Mouse (Mus musculus) CH12.LX (cell line): ENCODE data around the gene Entpd2. TPM values are rescaled to one million over a fixed set of nuclear protein-coding genes. Genes with fewer than 3 reads are reported as not detected.

Experiments
- DNase-seq: peaks from one replicate; pipeline ENCODE4 v3.0.0-alpha.2; 2013; ENCODE audit errors: extremely low read depth
- H3K27ac ChIP-seq: 2 replicates; pipeline ENCODE4 v1.5.1; 2012; ENCODE audit warnings: low read depth, mild to moderate bottlenecking, control low read depth, moderate library complexity; ENCODE audit not compliant: insufficient read depth
- H3K27me3 ChIP-seq: replicated peaks from 2 replicates; pipeline ENCODE3; 2012; ENCODE audit warnings: inconsistent platforms
- H3K36me3 ChIP-seq, 2 experiments: replicated peaks in 1 of 2; 2 replicates each; pipeline versions ENCODE3 to v1.6.1; 2012; ENCODE audit warnings: inconsistent platforms in 1 of 2, low read length in 1 of 2, mild to moderate bottlenecking in 1 of 2, mixed read lengths in 1 of 2, moderate library complexity in 1 of 2; ENCODE audit not compliant: control insufficient read depth in 1 of 2, insufficient read depth in 1 of 2
- H3K4me1 ChIP-seq, 2 experiments: 2 replicates each; pipeline ENCODE4 v1.6.1; 2012; ENCODE audit warnings: inconsistent platforms in 1 of 2, moderate library complexity in 1 of 2; ENCODE audit not compliant: insufficient read depth in 2 of 2, control insufficient read depth in 1 of 2
- H3K4me2 ChIP-seq: 2 replicates; pipeline ENCODE4 v1.6.1; 2012; ENCODE audit warnings: low read depth, mild to moderate bottlenecking, control low read depth; ENCODE audit not compliant: poor library complexity, insufficient read depth, severe bottlenecking
- H3K4me3 ChIP-seq, 3 experiments: fragments of 150-350 bp in 1 of 3; sonication (generic) in 1 of 3; replicated peaks in 1 of 3; 2 replicates each; pipeline versions ENCODE3 to v1.5.1; 2011 to 2012; ENCODE audit warnings: low read depth in 2 of 3, low read length in 2 of 3, mild to moderate bottlenecking in 2 of 3, moderate library complexity in 2 of 3, control low read depth in 1 of 3, improper control_type of control experiment in 1 of 3, inconsistent platforms in 1 of 3, mixed read lengths in 1 of 3; ENCODE audit not compliant: poor library complexity in 1 of 3
- H3K79me2 ChIP-seq: replicated peaks from 2 replicates; pipeline ENCODE4 v1.6.1; 2012; ENCODE audit warnings: mild to moderate bottlenecking, moderate library complexity; ENCODE audit not compliant: control insufficient read depth, poor library complexity, insufficient read depth, severe bottlenecking; ENCODE audit errors: extremely low read depth
- H3K9ac ChIP-seq: 2 replicates; pipeline ENCODE4 v1.6.1; 2012; ENCODE audit warnings: low read depth, mild to moderate bottlenecking, control low read depth, moderate library complexity; ENCODE audit not compliant: insufficient read depth
- H3K9me3 ChIP-seq: replicated peaks from 2 replicates; pipeline ENCODE3; 2012; ENCODE audit warnings: low read length, inconsistent platforms, mixed read lengths
- BHLHE40 ChIP-seq: IDR thresholded peaks from 2 replicates; pipeline ENCODE4 v1.6.1; 2011; ENCODE audit warnings: mild to moderate bottlenecking, low read depth, low read length, improper control_type of control experiment
- CTCF ChIP-seq, 2 experiments: IDR thresholded peaks in 1 of 2; conservative IDR thresholded peaks in 1 of 2; 2 replicates each; pipeline ENCODE4 v1.5.1; 2011 to 2012; ENCODE audit warnings: low read depth in 2 of 2, low read length in 2 of 2, improper control_type of control experiment in 1 of 2, inconsistent platforms in 1 of 2, mild to moderate bottlenecking in 1 of 2, moderate library complexity in 1 of 2
- E2F4 ChIP-seq: IDR thresholded peaks from 2 replicates; pipeline ENCODE4 v1.6.1; 2011; ENCODE audit warnings: low read depth, low read length, improper control_type of control experiment; ENCODE audit not compliant: insufficient replicate concordance
- ELF1 ChIP-seq: IDR thresholded peaks from 2 replicates; pipeline ENCODE4 v1.6.1; 2014; ENCODE audit warnings: low read depth, mild to moderate bottlenecking, inconsistent platforms, low read length, improper control_type of control experiment
- EP300 ChIP-seq: IDR thresholded peaks from 2 replicates; pipeline ENCODE4 v1.6.1; 2011; ENCODE audit warnings: low read length, improper control_type of control experiment
- GABPA ChIP-seq: IDR thresholded peaks from 2 replicates; pipeline ENCODE4 v1.6.1; 2012; ENCODE audit warnings: low read depth, low read length, improper control_type of control experiment, inconsistent platforms; ENCODE audit not compliant: insufficient replicate concordance
- HCFC1 ChIP-seq: IDR thresholded peaks from 2 replicates; pipeline ENCODE4 v1.6.1; 2012; ENCODE audit warnings: low read depth, mild to moderate bottlenecking, inconsistent platforms, low read length, improper control_type of control experiment
- IRF4 ChIP-seq: IDR thresholded peaks from 2 replicates; pipeline ENCODE4 v1.6.1; 2014; ENCODE audit warnings: low read depth, mild to moderate bottlenecking, inconsistent platforms, low read length, improper control_type of control experiment
- KAT2A ChIP-seq: IDR thresholded peaks from 2 replicates; pipeline ENCODE4 v1.6.1; 2012; ENCODE audit warnings: low read length, improper control_type of control experiment, inconsistent platforms; ENCODE audit not compliant: insufficient replicate concordance
- MAX ChIP-seq: IDR thresholded peaks from 2 replicates; pipeline ENCODE4 v1.6.1; 2011; ENCODE audit warnings: low read length, improper control_type of control experiment
- MAZ ChIP-seq: IDR thresholded peaks from 2 replicates; pipeline ENCODE4 v1.6.1; 2012; ENCODE audit warnings: low read depth, mild to moderate bottlenecking, inconsistent platforms, low read length, improper control_type of control experiment, moderate library complexity
- MEF2A ChIP-seq: IDR thresholded peaks from 2 replicates; pipeline ENCODE4 v1.6.1; 2014; ENCODE audit warnings: low read depth, mild to moderate bottlenecking, inconsistent platforms, low read length, improper control_type of control experiment, borderline replicate concordance
- MXI1 ChIP-seq: IDR thresholded peaks from 2 replicates; pipeline ENCODE4 v1.6.1; 2011; ENCODE audit warnings: mild to moderate bottlenecking, low read depth, low read length, improper control_type of control experiment
- NRF1 ChIP-seq: IDR thresholded peaks from 2 replicates; pipeline ENCODE4 v1.6.1; 2014; ENCODE audit warnings: low read depth, mild to moderate bottlenecking, inconsistent platforms, low read length, improper control_type of control experiment, moderate library complexity
- PAX5 ChIP-seq: IDR thresholded peaks from 2 replicates; pipeline ENCODE4 v1.6.1; 2012; ENCODE audit warnings: low read length, inconsistent platforms, mixed read lengths
- POLR2A ChIP-seq: IDR thresholded peaks from 2 replicates; pipeline ENCODE4 v1.6.1; 2011; ENCODE audit warnings: low read depth, mild to moderate bottlenecking, improper control_type of control experiment, low read length
- RAD21 ChIP-seq: IDR thresholded peaks from 2 replicates; pipeline ENCODE4 v1.6.1; 2011; ENCODE audit warnings: low read depth, mild to moderate bottlenecking, low read length, improper control_type of control experiment, moderate library complexity
- SIN3A ChIP-seq: IDR thresholded peaks from 2 replicates; pipeline ENCODE4 v1.6.1; 2012; ENCODE audit warnings: low read length, improper control_type of control experiment, inconsistent platforms
- SMC3 ChIP-seq: IDR thresholded peaks from 2 replicates; pipeline ENCODE4 v1.6.1; 2011; ENCODE audit warnings: low read depth, low read length, improper control_type of control experiment
- TBP ChIP-seq: conservative IDR thresholded peaks from 2 replicates; pipeline ENCODE4 v1.6.1; 2011; ENCODE audit warnings: low read depth, low read length, improper control_type of control experiment
- TCF12 ChIP-seq: IDR thresholded peaks from 2 replicates; pipeline ENCODE4 v1.6.1; 2014; ENCODE audit warnings: low read depth, mild to moderate bottlenecking, inconsistent platforms, low read length, improper control_type of control experiment
- UBTF ChIP-seq: IDR thresholded peaks from 2 replicates; pipeline ENCODE4 v1.6.1; 2012; ENCODE audit warnings: low read depth, mild to moderate bottlenecking, inconsistent platforms, low read length, improper control_type of control experiment, moderate library complexity
- USF1 ChIP-seq: IDR thresholded peaks from 2 replicates; pipeline ENCODE4 v1.6.1; 2014; ENCODE audit warnings: low read depth, mild to moderate bottlenecking, inconsistent platforms, low read length, improper control_type of control experiment
- ZMIZ1 ChIP-seq: IDR thresholded peaks from 2 replicates; pipeline ENCODE4 v1.6.1; 2012; ENCODE audit warnings: low read depth, mild to moderate bottlenecking, inconsistent platforms, low read length, improper control_type of control experiment
- ZNF384 ChIP-seq: IDR thresholded peaks from 2 replicates; pipeline ENCODE4 v1.6.1; 2012; ENCODE audit warnings: low read depth, low read length, improper control_type of control experiment, inconsistent platforms
- dilution Hi-C: fragments of 300-500 bp; cut with MboI; formaldehyde crosslinking; loops from 2 replicates; pipeline ENCODE4 v1.14.3; 2020; ENCODE audit warnings: low sequenced_read_pairs; ENCODE audit not compliant: extremely low pct_unique_long_range_greater_than_20kb, extremely low pct_ligation_motif_present
- in situ Hi-C: fragments of 300-500 bp; cut with MboI; formaldehyde crosslinking; loops from 3 replicates; pipeline ENCODE4 v1.14.3; 2019; ENCODE audit warnings: low sequenced_read_pairs, low pct_ligation_motif_present, low pct_unique_long_range_greater_than_20kb, mixed read lengths
- polyA plus RNA-seq: library from polyadenylated mRNA; unstranded; fragments of >175 nt; gene quantifications from 2 replicates; pipeline ENCODE4 v1.2.1, GENCODE M21; 2012; ENCODE audit warnings: low read depth; ENCODE audit not compliant: insufficient read length
- total RNA-seq, 2 experiments: library from RNA; depleted of rRNA; stranded (reverse); fragments of 300-350 nt in 1 of 2; fragments of >200 nt in 1 of 2; gene quantifications; 2 replicates each; pipeline ENCODE4 v1.2.3; 2012 to 2014

Entpd2 gene
- total and polyA plus RNA-seq, 3 experiments = not detected

- peak; percentile 68 for TF ChIP-seq IRF4
- TF ChIP-seq MAZ = peak; percentile 62; the same call in 1 of the 2 replicates
- TF ChIP-seq GABPA = no peak
- TF ChIP-seq POLR2A = peak; percentile 60; the same call in 1 of the 2 replicates
- no peak for TF ChIP-seq E2F4
- peak; percentile 50 for TF ChIP-seq HCFC1
- no peak for TF ChIP-seq USF1
- peak; percentile 62 for TF ChIP-seq TCF12
Measured at GRCm38 (mm10) chr2:25426721-25427191, 31.1 kb downstream of the Entpd2 start (continued).

GRCm38 (mm10) chr2:25427256-25427655, 31.6 kb downstream of the Entpd2 start:
- H3K4me1 ChIP-seq = peaks cover 36 to 75% of the 10 kb centered on the region in 2 experiments
- dilution Hi-C loops (no loop called here), in situ Hi-C loops (loop anchor here (10.0 kb wide), 1 partner anchor 128 kb away; the partner anchor contains the start of gene Edf1)
- no peaks in the 10 kb centered on the region for H3K27me3 ChIP-seq
- H3K36me3 ChIP-seq = peaks cover 0 to 20% of the 10 kb centered on the region in 2 experiments
- peaks cover 3% of the 10 kb centered on the region for H3K9me3 ChIP-seq
- H3K79me2 ChIP-seq = no peaks in the 10 kb centered on the region
- no peak overlapping the region for H3K4me3 ChIP-seq
- no peak overlapping the region for H3K4me2 ChIP-seq
- H3K27ac ChIP-seq = no peak overlapping the region
- no peak overlapping the region for H3K9ac ChIP-seq
- no peak for DNase-seq
- TF ChIP-seq CTCF (conservative IDR thresholded peaks at IDR 0.05 in 1 of 2, IDR thresholded peaks at IDR 0.05 in 1 of 2; ENCODE audit: low read depth in 2 of 2, low read length in 2 of 2) = peak in 1 of 2 experiments; percentile 12; a peak in 1 of 4 replicates
- no peak for TF ChIP-seq GABPA
- no peak for TF ChIP-seq TCF12
- TF ChIP-seq MAZ = no peak

GRCm38 (mm10) chr2:25428442-25429236, 33.0 kb downstream of the Entpd2 start, which contains the start of gene Abca2:
Abca2 (plus strand) TSS chr2:25428703.
- H3K4me2 ChIP-seq = peak within 1 kb of the TSS; percentile 71
- DNase-seq = peak; percentile 93
- 0 out of 2 replicates have a peak, but pooled peaks have one; percentile 41 for TF ChIP-seq UBTF
- 0 out of 2 replicates have a peak, but pooled peaks have one; percentile 8 for TF ChIP-seq ELF1
- TF ChIP-seq IRF4 = peak; percentile 60; the same call in 1 of the 2 replicates
- TF ChIP-seq BHLHE40 = peak; percentile 76
- TF ChIP-seq HCFC1 = peak; percentile 44; the same call in 1 of the 2 replicates
- no peak for TF ChIP-seq EP300
- peak; percentile 58; the same call in 1 of the 2 replicates for TF ChIP-seq POLR2A
- peak; percentile 90 for TF ChIP-seq NRF1
- peak; percentile 77 for TF ChIP-seq TCF12
- TF ChIP-seq MAX = no peak; the same call in 1 of the 2 replicates
- TF ChIP-seq ZNF384 = no peak
- TF ChIP-seq MAZ = peak; percentile 94
- peak; percentile 76; the same call in 1 of the 2 replicates for TF ChIP-seq SIN3A
- TF ChIP-seq ZMIZ1 = 0 out of 2 replicates have a peak, but pooled peaks have one; percentile 39
- 0 out of 2 replicates have a peak, but pooled peaks have one; percentile 51 for TF ChIP-seq MEF2A
- TF ChIP-seq USF1 = no peak
- TF ChIP-seq TBP = no peak
- TF ChIP-seq PAX5 = no peak
- peak; percentile 66 for TF ChIP-seq MXI1
- TF ChIP-seq RAD21 = peak; percentile 21
- no peak for TF ChIP-seq KAT2A
- TF ChIP-seq CTCF (conservative IDR thresholded peaks at IDR 0.05 in 1 of 2, IDR thresholded peaks at IDR 0.05 in 1 of 2; ENCODE audit: low read depth in 2 of 2, low read length in 2 of 2) = peak; percentile 33 to 95; a peak in 2 of 4 replicates
- TF ChIP-seq SMC3 = peak; percentile 49

More at GRCm38 (mm10) chr2:25428442-25429236, 33.0 kb downstream of the Entpd2 start, which contains the start of gene Abca2:
- in situ Hi-C loops (loop anchor here (10.0 kb wide), 1 partner anchor 126 kb away; the partner anchor contains the start of gene Edf1), dilution Hi-C loops (no loop called here)
- Histone ChIP-seq H3K9ac (peak within 1 kb of the TSS; percentile 67), H3K4me1 (peaks cover 27 to 61% of the 10 kb centered on the region in 2 experiments), H3K27ac (no peak within 1 kb of the TSS), H3K4me3 (peak within 1 kb of the TSS; percentile 64 to 73 (median 71)), H3K9me3 (peaks cover 3% of the 10 kb centered on the region), H3K79me2 (no peaks in the 10 kb centered on the region), H3K36me3 (peaks cover 0 to 33% of the 10 kb centered on the region in 2 experiments), H3K27me3 (no peaks in the 10 kb centered on the region)
